Mouse (Mus musculus) neural tube, embryonic 12.5 days (tissue): ENCODE measurements at regions not wholly inside any gene's neighbourhood (a gene's known extent, or its start where the extent isn't known, plus 50 kb on each side); places are given as distances from the start of the nearest gene placed in this dataset.
A peak's percentile ranks its signal among the peaks of the same experiment; 100 is the strongest.
"Not testable (repeated sequence)": the region's sequence is repeated elsewhere in the genome, so short reads cannot be mapped to it uniquely, and the experiment has no call there.

Experiments used
- ATAC-seq: fragments of 200-750 bp; cut with Nextera tagmentation; 2 replicates; pipeline ENCODE4 v1.8.0; 2017; ENCODE audit warnings: low read depth, mild to moderate bottlenecking, moderate TSS enrichment, moderate library complexity; ENCODE audit not compliant: low FRiP score
- H3K27ac ChIP-seq: fragments of 300-500 bp; sonication (generic); 2 replicates; pipeline ENCODE4 v1.5.1; 2016
- H3K27me3 ChIP-seq: fragments of 300-500 bp; sonication (generic); replicated peaks from 2 replicates; pipeline ENCODE4 v1.6.1; 2016; ENCODE audit warnings: mild to moderate bottlenecking
- H3K36me3 ChIP-seq: fragments of 300-500 bp; sonication (generic); 2 replicates; pipeline ENCODE4 v1.6.1; 2016; ENCODE audit warnings: mild to moderate bottlenecking
- H3K4me1 ChIP-seq: fragments of 300-500 bp; sonication (generic); 2 replicates; pipeline ENCODE4 v1.6.1; 2016
- H3K4me2 ChIP-seq: fragments of 300-500 bp; sonication (generic); replicated peaks from 2 replicates; pipeline ENCODE4 v1.6.1; 2016; ENCODE audit warnings: mild to moderate bottlenecking
- H3K4me3 ChIP-seq: fragments of 300-500 bp; sonication (generic); 2 replicates; pipeline ENCODE4 v1.5.1; 2016
- H3K9ac ChIP-seq: fragments of 300-500 bp; sonication (generic); 2 replicates; pipeline ENCODE4 v1.6.1; 2016; ENCODE audit warnings: mild to moderate bottlenecking
- H3K9me3 ChIP-seq: fragments of 300-500 bp; sonication (generic); 2 replicates; pipeline ENCODE4 v1.6.1; 2016; ENCODE audit warnings: mild to moderate bottlenecking
- WGBS: fragments of 180-500 bp; shearing (Covaris S2); methylation state at CpG from one replicate; pipeline ENCODE4 v1.1.7; 2016; 5-methylcytosine and 5-hydroxymethylcytosine counted together

DNA sequence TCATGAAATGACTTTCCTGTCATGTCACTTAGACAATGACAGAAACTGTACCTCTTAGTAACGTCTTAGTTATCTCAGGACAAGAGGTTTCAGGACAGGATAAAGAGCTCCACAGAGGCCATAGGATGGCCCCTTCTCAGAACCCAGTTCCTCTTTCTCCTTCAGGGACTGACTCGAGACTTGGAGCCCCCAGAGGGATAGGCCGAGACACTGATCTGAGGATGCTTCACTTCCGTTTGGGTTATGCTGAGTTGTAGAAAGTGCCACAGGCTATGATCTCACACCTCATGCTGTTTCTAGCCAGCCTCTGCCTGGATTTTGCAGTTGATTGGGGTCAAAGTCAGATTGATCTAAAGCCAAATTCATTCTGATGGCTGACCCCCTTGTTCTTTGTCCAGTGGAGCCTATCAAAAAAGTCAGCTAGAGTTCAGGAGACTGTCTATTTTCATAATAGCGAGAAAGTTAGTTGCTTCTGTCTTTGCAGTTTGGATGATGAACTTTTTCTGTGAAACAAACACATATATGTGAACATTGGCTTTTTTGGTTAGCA, 70.7 kb downstream of the Sult3a2 start:
- Histone ChIP-seq H3K9me3 (no peaks in the 10 kb centered on the region), H3K4me2 (no peak overlapping the region), H3K36me3 (no peaks in the 10 kb centered on the region), H3K27me3 (no peaks in the 10 kb centered on the region), H3K9ac (no peak overlapping the region), H3K4me1 (no peaks in the 10 kb centered on the region), H3K27ac (no peak overlapping the region), H3K4me3 (no peak overlapping the region)
- WGBS: 83% methylated on average over 5 of the region's 5 CpGs
- ATAC-seq: no peak

DNA sequence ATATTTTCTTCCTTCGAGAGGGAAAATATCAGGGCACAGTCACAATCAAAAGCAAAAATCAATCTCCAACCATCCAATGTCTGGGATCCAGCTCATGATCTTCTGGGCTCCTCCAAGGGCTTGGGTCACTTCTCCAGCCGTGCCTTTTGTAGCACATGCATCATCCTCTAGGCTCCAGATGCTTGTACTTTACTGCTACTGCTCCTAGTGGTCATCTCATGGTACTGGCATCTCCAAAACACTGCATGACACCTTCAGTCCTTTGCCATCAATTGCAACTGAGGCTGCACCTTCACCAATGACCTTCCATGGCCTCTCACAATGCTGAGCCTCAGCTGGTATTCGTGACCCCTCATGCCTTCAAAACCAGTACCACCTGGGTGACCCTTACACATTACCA, 77.8 kb downstream of the Sult3a2 start:
- H3K4me3 ChIP-seq, H3K4me2 ChIP-seq, H3K36me3 ChIP-seq, H3K4me1 ChIP-seq, ATAC-seq, H3K27ac ChIP-seq, H3K27me3 ChIP-seq, H3K9me3 ChIP-seq, H3K9ac ChIP-seq: not testable (repeated sequence)
- 84% methylated on average over 3 of the region's 3 CpGs for WGBS

- H3K36me3 ChIP-seq, H3K27ac ChIP-seq, H3K9ac ChIP-seq, H3K4me1 ChIP-seq, H3K4me2 ChIP-seq, ATAC-seq, H3K9me3 ChIP-seq, H3K4me3 ChIP-seq, H3K27me3 ChIP-seq: not testable (repeated sequence)
- 85% methylated on average over 3 of the region's 3 CpGs for WGBS
These were observed 79.7 kb upstream of the Clvs2 start for GRCm38 (mm10) chr10:33704245-33704644.

- 65% methylated on average over 3 of the region's 3 CpGs for WGBS
- H3K4me1 ChIP-seq: no peaks in the 10 kb centered on the region
- no peaks in the 10 kb centered on the region for H3K27me3 ChIP-seq
- ATAC-seq: peak; percentile 63; the same call in 1 of the 2 replicates
- H3K36me3 ChIP-seq: no peaks in the 10 kb centered on the region
- H3K27ac ChIP-seq: no peak overlapping the region
- no peaks in the 10 kb centered on the region for H3K9me3 ChIP-seq
- no peak overlapping the region for H3K4me2 ChIP-seq
- H3K9ac ChIP-seq: no peak overlapping the region
- no peak overlapping the region for H3K4me3 ChIP-seq
These were observed 78.9 kb upstream of the Clvs2 start for GRCm38 (mm10) chr10:33703420-33703819.
